ENCODE assay signal across 8 mouse cellular contexts in the genomic region with DNA sequence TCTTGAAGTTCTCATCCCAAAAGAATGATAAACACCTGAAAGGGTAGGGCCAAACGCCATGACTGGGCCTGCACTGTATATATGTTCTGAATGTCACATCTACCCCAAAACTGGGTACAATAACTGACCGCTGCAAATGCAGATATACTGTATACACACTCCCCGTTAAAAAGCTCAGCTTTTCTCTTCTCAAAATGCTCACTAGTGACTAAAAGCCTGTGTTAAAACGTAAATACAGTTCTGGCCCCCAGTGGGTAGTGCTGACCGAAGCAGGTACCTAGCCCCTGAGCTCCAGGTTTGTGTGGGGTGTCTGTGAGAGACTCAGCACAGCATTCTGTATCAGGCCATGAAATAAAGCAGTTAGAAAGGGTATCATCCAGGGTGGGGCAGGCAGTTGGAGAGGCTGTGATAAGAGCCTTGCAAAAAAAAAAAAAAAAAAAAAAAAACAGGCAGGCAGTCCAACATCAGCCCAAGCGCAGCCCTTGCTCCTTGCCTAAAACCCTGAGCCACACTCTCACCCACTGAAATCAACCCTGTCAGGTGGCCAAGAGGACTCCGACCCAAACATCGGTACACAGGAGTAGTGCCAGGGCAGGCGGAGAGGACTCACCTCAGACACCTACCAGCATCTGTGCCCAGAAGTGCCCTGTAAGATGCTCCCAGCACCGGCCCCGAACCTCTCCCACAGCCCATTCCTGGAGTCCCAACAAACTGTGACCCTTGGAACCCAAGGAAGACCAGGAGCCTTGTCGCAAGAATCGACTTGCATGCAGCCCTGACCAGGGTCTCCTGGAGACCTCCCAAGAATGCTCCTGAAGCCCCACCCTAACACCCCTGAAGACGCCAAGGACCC. TPM values are rescaled to one million over a fixed set of nuclear protein-coding genes. Genes with fewer than 3 reads are reported as not detected.
A peak's percentile ranks its signal among the peaks of the same experiment; 100 is the strongest.
DNase-seq lines count a peak whose midpoint lies in the region; ATAC-seq and TF ChIP-seq lines count a peak whose summit lies in the region.

No protein-coding gene starts in this region.

- peaks cover 10% of the 10 kb centered on the region; the same call in 1 of the 2 replicates for H3K4me1 ChIP-seq in embryonic facial prominence, embryonic 12.5 days
- no peaks in the 10 kb centered on the region for H3K4me1 ChIP-seq in hindbrain, embryonic 11.5 days (replicated peaks; ENCODE audit: control insufficient read depth, insufficient read depth, low read length)
- peaks cover 19% of the 10 kb centered on the region for H3K4me1 ChIP-seq in limb, embryonic 15.5 days
- H3K4me1 ChIP-seq in spleen, adult 2 months (ENCODE audit: control insufficient read depth, insufficient read depth, insufficient read length): peaks cover 5% of the 10 kb centered on the region; the same call in 1 of the 2 replicates

- peak overlapping the region; percentile 83 for H3K27ac ChIP-seq in left cerebral cortex, adult 2 months
- H3K27ac ChIP-seq in embryonic facial prominence, embryonic 12.5 days: no peak overlapping the region
- no peak overlapping the region for H3K27ac ChIP-seq in hindbrain, embryonic 11.5 days (ENCODE audit: low read depth, low read length)
- H3K27ac ChIP-seq in limb, embryonic 15.5 days: peak overlapping the region; percentile 70; the same call in 1 of the 2 replicates
- H3K27ac ChIP-seq in spleen, adult 2 months (ENCODE audit: insufficient read depth, low read length): peak overlapping the region; percentile 39; the same call in 1 of the 2 replicates

- no peaks in the 10 kb centered on the region for H3K27me3 ChIP-seq in embryonic facial prominence, embryonic 12.5 days
- no peaks in the 10 kb centered on the region for H3K27me3 ChIP-seq in hindbrain, embryonic 11.5 days (ENCODE audit: control insufficient read depth, insufficient read depth, low read length)
- no peaks in the 10 kb centered on the region for H3K27me3 ChIP-seq in limb, embryonic 15.5 days
- no peaks in the 10 kb centered on the region for H3K27me3 ChIP-seq in spleen, adult 2 months (ENCODE audit: control insufficient read depth, insufficient read depth, low read length)

- WGBS in embryonic facial prominence, embryonic 12.5 days: 56% methylated on average over 14 of the region's 14 CpGs
- WGBS in hindbrain, embryonic 11.5 days: 54% methylated on average over 14 of the region's 14 CpGs
- 53% methylated on average over 14 of the region's 14 CpGs for WGBS in limb, embryonic 15.5 days
- 64% methylated on average over 14 of the region's 14 CpGs for WGBS in spleen, adult 2 months

- peak overlapping the region; percentile 63 for H3K4me3 ChIP-seq in left cerebral cortex, adult 2 months
- H3K4me3 ChIP-seq in embryonic facial prominence, embryonic 12.5 days: peak overlapping the region; percentile 79
- H3K4me3 ChIP-seq in hindbrain, embryonic 11.5 days (ENCODE audit: low read depth, low read length): peak overlapping the region; percentile 49
- peak overlapping the region; percentile 68 for H3K4me3 ChIP-seq in limb, embryonic 15.5 days
- peak overlapping the region; percentile 71 for H3K4me3 ChIP-seq in spleen, adult 2 months (ENCODE audit: extremely low read depth, insufficient read depth, insufficient read length)

- no peaks in the 10 kb centered on the region for H3K9me3 ChIP-seq in embryonic facial prominence, embryonic 12.5 days
- H3K9me3 ChIP-seq in hindbrain, embryonic 11.5 days (ENCODE audit: control insufficient read depth, low read length): no peaks in the 10 kb centered on the region
- H3K9me3 ChIP-seq in limb, embryonic 15.5 days: no peaks in the 10 kb centered on the region

- intact Hi-C loops in left cerebral cortex, adult 2 months (cut with DNase I): no loop called here

- peak overlapping the region; percentile 83 for H3K9ac ChIP-seq in embryonic facial prominence, embryonic 12.5 days
- H3K9ac ChIP-seq in hindbrain, embryonic 11.5 days (ENCODE audit: low read depth, low read length): peak overlapping the region; percentile 67
- H3K9ac ChIP-seq in limb, embryonic 15.5 days: peak overlapping the region; percentile 55

- TF ChIP-seq POLR2A in spleen, adult 2 months (IDR thresholded peaks at IDR 0.05; ENCODE audit: low read depth, low read length): no peak

- H3K4me2 ChIP-seq in embryonic facial prominence, embryonic 12.5 days (replicated peaks): peak overlapping the region; percentile 68
- H3K4me2 ChIP-seq in hindbrain, embryonic 11.5 days (replicated peaks; ENCODE audit: low read depth, low read length): peak overlapping the region; percentile 69
- H3K4me2 ChIP-seq in limb, embryonic 15.5 days: peak overlapping the region; percentile 65

- no peak for TF ChIP-seq CTCF in left cerebral cortex, adult 2 months (IDR thresholded peaks at IDR 0.05)
- TF ChIP-seq CTCF in spleen, adult 2 months (IDR thresholded peaks at IDR 0.05; ENCODE audit: extremely low read depth, insufficient read depth, insufficient read length, insufficient replicate concordance): no peak

- DNase-seq in left cerebral cortex, adult 2 months (ENCODE audit: extremely low spot score in 1 of 2, low spot score in 2 of 2): no peak
- no peak for DNase-seq in left cerebral cortex, adult 9 months (ENCODE audit: low spot score in 2 of 2)
- peak; percentile 32 for DNase-seq in hindbrain, embryonic 11.5 days (ENCODE audit: low spot score)
- DNase-seq in spleen, adult 2 months (ENCODE audit: low read depth in 1 of 2, low spot score in 2 of 2): no peak
- DNase-seq in urinary bladder, adult 18-20 months (ENCODE audit: low spot score in 2 of 2): no peak
- DNase-seq in layer of hippocampus, adult 9-11 months: no peak

- H3K36me3 ChIP-seq in embryonic facial prominence, embryonic 12.5 days: no peaks in the 10 kb centered on the region
- H3K36me3 ChIP-seq in hindbrain, embryonic 11.5 days (ENCODE audit: control insufficient read depth, insufficient read depth, low read length): no peaks in the 10 kb centered on the region
- H3K36me3 ChIP-seq in limb, embryonic 15.5 days: no peaks in the 10 kb centered on the region
- H3K36me3 ChIP-seq in spleen, adult 2 months (ENCODE audit: control insufficient read depth, insufficient read depth, low read length): no peaks in the 10 kb centered on the region

- no peak for ATAC-seq in embryonic facial prominence, embryonic 12.5 days (ENCODE audit: insufficient number of reproducible peaks, insufficient read depth, low FRiP score, low TSS enrichment)
- 0 out of 2 replicates have a peak, but pooled peaks have one; percentile 1 for ATAC-seq in hindbrain, embryonic 11.5 days (ENCODE audit: low FRiP score)
- ATAC-seq in limb, embryonic 15.5 days (ENCODE audit: insufficient number of reproducible peaks, low FRiP score, low TSS enrichment, low read depth): no peak

RNA-seq across cellular contexts. Expression of gene Stx2, which starts 1.0 kb away (rescaled TPM):
- 10 to 100 TPM; 17.8 to 21.8 TPM for total RNA-seq in left cerebral cortex, adult 2 months (2021)
- 36.2 and 40.7 TPM in 2 replicates for polyA plus RNA-seq in embryonic facial prominence, embryonic 12.5 days (2016; fragmentation: Nextera tagmentation; extraction: Ambion mirVana)
- polyA plus RNA-seq in hindbrain, embryonic 11.5 days (2014; fragmentation: Nextera tagmentation; extraction: Ambion mirVana): 25.1 and 31.0 TPM in 2 replicates
- 29.7 and 29.8 TPM in 2 replicates for polyA plus RNA-seq in limb, embryonic 15.5 days (2015; fragmentation: Nextera tagmentation; extraction: Ambion mirVana)
- 27.3 and 27.7 TPM in 2 replicates for polyA plus RNA-seq in spleen, adult 2 months (2012; rRNA removed)

RNA-seq across cellular contexts. Expression of gene Ran, which starts 12.5 kb away (rescaled TPM):
- 100 to 1,000 TPM; 152 to 166 TPM for total RNA-seq in left cerebral cortex, adult 2 months (2021)
- 630 and 652 TPM in 2 replicates for polyA plus RNA-seq in embryonic facial prominence, embryonic 12.5 days (2016; fragmentation: Nextera tagmentation; extraction: Ambion mirVana)
- 799 and 828 TPM in 2 replicates for polyA plus RNA-seq in hindbrain, embryonic 11.5 days (2014; fragmentation: Nextera tagmentation; extraction: Ambion mirVana)
- polyA plus RNA-seq in limb, embryonic 15.5 days (2015; fragmentation: Nextera tagmentation; extraction: Ambion mirVana): 432 and 441 TPM in 2 replicates
- 49.7 and 64.5 TPM in 2 replicates for polyA plus RNA-seq in spleen, adult 2 months (2012; rRNA removed)

RNA-seq across cellular contexts. Expression of gene Rimbp2, which starts 54.0 kb away (rescaled TPM):
- 100 to 1,000 TPM; 142 to 147 TPM for total RNA-seq in left cerebral cortex, adult 2 months (2021)
- 0.19 and 0.57 TPM in 2 replicates for polyA plus RNA-seq in embryonic facial prominence, embryonic 12.5 days (2016; fragmentation: Nextera tagmentation; extraction: Ambion mirVana)
- 1.2 and 1.4 TPM in 2 replicates for polyA plus RNA-seq in hindbrain, embryonic 11.5 days (2014; fragmentation: Nextera tagmentation; extraction: Ambion mirVana)
- polyA plus RNA-seq in limb, embryonic 15.5 days (2015; fragmentation: Nextera tagmentation; extraction: Ambion mirVana): 0.05 and 0.15 TPM in 2 replicates
- not detected in 2 replicates for polyA plus RNA-seq in spleen, adult 2 months (2012; rRNA removed)

Comparison
In these comparisons a context has a peak if more than half of its experiments do, and no peak if none do; other contexts are left out.
1. H3K27ac ChIP-seq: peak in left cerebral cortex, adult 2 months (single experiment), limb, embryonic 15.5 days (single experiment) and spleen, adult 2 months (single experiment); none in embryonic facial prominence, embryonic 12.5 days (single experiment) and hindbrain, embryonic 11.5 days (single experiment).
2. Peak in every context shown above with its lines, with median percentiles within 50 percentile points of each other: H3K4me3 ChIP-seq, H3K4me2 ChIP-seq and H3K9ac ChIP-seq.